In the genomic region with DNA sequence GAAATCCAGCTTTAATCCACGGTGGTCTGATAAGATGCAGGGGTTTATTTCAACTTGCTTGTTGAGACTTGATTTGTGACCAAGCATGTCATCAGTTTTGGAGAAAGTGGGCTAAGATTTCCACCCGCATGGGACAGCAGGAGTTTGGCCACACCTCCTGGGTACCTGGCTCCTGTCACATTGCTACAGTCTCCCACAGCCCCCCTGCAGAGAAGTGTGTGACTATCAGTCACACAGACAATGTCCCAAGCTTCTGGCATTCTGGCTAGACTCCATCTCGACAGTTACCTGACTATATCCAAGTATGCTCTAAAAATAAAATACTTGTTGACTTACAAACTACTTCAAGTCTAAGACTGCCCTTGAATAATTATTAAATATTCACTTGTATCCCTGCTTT, we compare ENCODE assay signal across 11 mouse cellular contexts.
"Had no signal": no experiment of that assay in that cellular context is flagged by ENCODE, and none has a peak within 500 bp of the region (broad histone marks: within the 10 kb centered on the region; RNA-seq: fewer than 3 reads in every experiment).

No protein-coding gene starts in this region.

- H3K27me3 ChIP-seq: limb, embryonic 13.5 days; midbrain, embryonic 12.5 days; neural tube, embryonic 13.5 days had no signal

- H3K4me3 ChIP-seq: limb, embryonic 13.5 days; midbrain, embryonic 12.5 days; neural tube, embryonic 13.5 days had no signal

- H3K27ac ChIP-seq: limb, embryonic 13.5 days; liver, embryonic 14.5 days; midbrain, embryonic 12.5 days; neural tube, embryonic 13.5 days had no signal

- DNase-seq: kidney, postnatal 25 days; layer of hippocampus, adult 9-11 months; layer of hippocampus, postnatal 36 days; lung, adult 18-20 months; thymus, adult 18-20 months; thymus, postnatal 25 days had no signal

- H3K4me1 ChIP-seq: limb, embryonic 13.5 days; midbrain, embryonic 12.5 days; neural tube, embryonic 13.5 days had no signal

- ATAC-seq: midbrain, embryonic 16.5 days had no signal

- H3K36me3 ChIP-seq: limb, embryonic 13.5 days; midbrain, embryonic 12.5 days; neural tube, embryonic 13.5 days had no signal
